Mouse (Mus musculus) forebrain, embryonic 10.5 days (tissue): ENCODE measurements around the gene Ccdc175. TPM values are rescaled to one million over a fixed set of nuclear protein-coding genes. Genes with fewer than 3 reads are reported as not detected.

Experiments
- DNase-seq: peaks from one replicate; pipeline ENCODE4 v3.0.0-alpha.2; 2017; ENCODE audit warnings: low spot score; ENCODE audit errors: extremely low spot score
- H3K27ac ChIP-seq: fragments of 300-500 bp; sonication (generic); 2 replicates; pipeline ENCODE4 v1.5.1; 2016; ENCODE audit warnings: mild to moderate bottlenecking
- H3K27me3 ChIP-seq: fragments of 300-500 bp; sonication (generic); 2 replicates; pipeline ENCODE4 v1.6.1; 2016; ENCODE audit warnings: mild to moderate bottlenecking; ENCODE audit not compliant: poor library complexity, severe bottlenecking
- H3K36me3 ChIP-seq: fragments of 300-500 bp; sonication (generic); replicated peaks from 2 replicates; pipeline ENCODE4 v1.6.1; 2016; ENCODE audit warnings: mild to moderate bottlenecking, moderate library complexity
- H3K4me1 ChIP-seq: fragments of 300-500 bp; sonication (generic); 2 replicates; pipeline ENCODE4 v1.6.1; 2016
- H3K4me3 ChIP-seq: fragments of 300-500 bp; sonication (generic); 2 replicates; pipeline ENCODE4 v1.5.1; 2016; ENCODE audit warnings: mild to moderate bottlenecking, moderate library complexity
- H3K9me3 ChIP-seq: fragments of 300-500 bp; sonication (generic); 2 replicates; pipeline ENCODE4 v1.6.1; 2016; ENCODE audit warnings: mild to moderate bottlenecking, moderate library complexity
- WGBS: fragments of 180-500 bp; shearing (Covaris S2); methylation state at CpG from one replicate; pipeline ENCODE4 v1.1.7; 2016; 5-methylcytosine and 5-hydroxymethylcytosine counted together
- microRNA-seq: library from miRNA; unstranded; fragments of <30 nt; microRNA quantifications from one replicate; pipeline ENCODE4, GENCODE M21; 2017
- polyA plus RNA-seq: library from polyadenylated mRNA; unstranded; fragments of >200 nt; fragmentation: Nextera tagmentation; extraction: Ambion mirVana; gene quantifications from 2 replicates; pipeline ENCODE4 v1.2.1, GENCODE M21; 2016

Gene Ccdc175
- polyA plus RNA-seq, 1 experiment from 2014 or later: not detected

DNA sequence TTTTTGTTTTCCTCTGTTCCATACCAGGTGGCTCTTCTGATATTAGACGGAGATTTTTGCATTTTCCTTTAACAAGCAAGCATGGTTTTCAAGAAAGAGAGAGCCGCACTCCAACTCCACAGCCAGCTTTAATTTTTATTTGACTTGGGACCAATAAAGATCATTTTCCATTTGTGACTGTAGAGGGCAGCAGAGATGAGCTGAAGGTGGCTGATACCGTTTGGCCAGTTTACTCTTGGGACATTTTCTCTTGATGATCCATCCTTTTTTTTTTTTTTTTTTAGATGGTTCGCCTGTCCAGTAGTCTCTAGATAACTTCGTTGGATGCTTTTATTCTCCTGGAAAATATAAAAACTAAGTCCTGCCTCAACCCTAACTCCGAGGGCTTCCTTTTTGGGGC lies 131.5 kb downstream of the Ccdc175 start:
- 0 out of 2 replicates have a peak, but pooled peaks cover 4% of the 10 kb centered on the region for H3K4me1 ChIP-seq
- WGBS: 42% methylated on average over 6 of the region's 6 CpGs
- no peak overlapping the region for H3K4me3 ChIP-seq
- no peak overlapping the region for H3K27ac ChIP-seq
- H3K27me3 ChIP-seq: no peaks in the 10 kb centered on the region; the same call in 1 of the 2 replicates
- H3K36me3 ChIP-seq: no peaks in the 10 kb centered on the region
- no peak for DNase-seq
- peaks cover 9% of the 10 kb centered on the region; the same call in 1 of the 2 replicates for H3K9me3 ChIP-seq

DNA sequence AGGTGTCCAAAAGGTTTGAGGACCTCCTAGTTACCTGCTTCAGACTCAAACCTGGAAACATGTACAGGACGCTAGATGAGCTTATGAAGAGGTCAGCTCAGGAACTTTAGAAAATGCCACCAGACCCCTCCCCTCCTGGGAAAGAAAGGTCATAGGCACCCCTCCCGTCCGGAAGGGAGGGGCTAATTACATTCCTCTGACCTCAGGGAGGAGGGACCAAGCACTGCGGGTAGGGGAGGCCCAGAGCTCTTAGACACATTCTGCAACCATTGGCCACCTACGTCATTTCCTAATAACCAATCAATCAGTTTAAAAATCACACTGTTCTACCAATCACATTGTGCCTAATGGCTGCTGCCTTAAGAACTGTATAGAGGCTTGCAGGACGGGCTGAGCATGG lies 132.3 kb downstream of the Ccdc175 start:
- no peak overlapping the region for H3K27ac ChIP-seq
- no peak for DNase-seq
- no peak overlapping the region for H3K4me3 ChIP-seq
- H3K36me3 ChIP-seq: no peaks in the 10 kb centered on the region
- H3K27me3 ChIP-seq: no peaks in the 10 kb centered on the region; the same call in 1 of the 2 replicates
- WGBS: 78% methylated on average over 6 of the region's 6 CpGs
- H3K4me1 ChIP-seq: 0 out of 2 replicates have a peak, but pooled peaks cover 4% of the 10 kb centered on the region
- H3K9me3 ChIP-seq: peaks cover 9% of the 10 kb centered on the region; the same call in 1 of the 2 replicates

Small RNA genes lying within 50 kb of the gene (microRNA-seq; reads per million reads assigned to microRNA genes)
- not detected for gene Gm24466

Other genes with a start within 250 kb of the Ccdc175 start
- 0.32 and 0.57 TPM in 2 replicates for gene Gpr135, start 113.9 kb downstream of the Ccdc175 start, polyA plus RNA-seq
- 7.0 and 7.2 TPM in 2 replicates for gene L3hypdh, start 99.6 kb downstream of the Ccdc175 start, polyA plus RNA-seq
- 71.9 and 73.2 TPM in 2 replicates for gene Jkamp, start 99.4 kb downstream of the Ccdc175 start, polyA plus RNA-seq
- 45.4 and 72.9 TPM in 2 replicates for gene Rtn1, start 224.0 kb upstream of the Ccdc175 start, polyA plus RNA-seq